ENCODE assay signal across 10 mouse cellular contexts in genomic region chr7:46935847-46936246, GRCm38 (mm10). TPM values are rescaled to one million over a fixed set of nuclear protein-coding genes. Genes with fewer than 3 reads are reported as not detected.
A peak's percentile ranks its signal among the peaks of the same experiment; 100 is the strongest.
DNase-seq lines count a peak whose midpoint lies in the region; ATAC-seq and TF ChIP-seq lines count a peak whose summit lies in the region.
"Had no signal": no experiment of that assay in that cellular context is flagged by ENCODE, and none has a peak within 500 bp of the region (broad histone marks: within the 10 kb centered on the region; RNA-seq: fewer than 3 reads in every experiment).

No protein-coding gene starts in this region.

- no peak for DNase-seq in gastrocnemius, adult 2 months
- DNase-seq in gastrocnemius, adult 8-10 months (ENCODE audit: low spot score in 2 of 2) = no peak
- no peak for DNase-seq in testis, postnatal 10 days (ENCODE audit: low spot score)
- peak; percentile 61 for DNase-seq in lung, postnatal 36 days
- no peak for DNase-seq in spleen, adult 12 weeks (ENCODE audit: low spot score)

- intact Hi-C loops in gastrocnemius, adult 2 months (cut with DNase I) = no loop called here

- no peaks in the 10 kb centered on the region for H3K36me3 ChIP-seq in testis, adult 2 months (ENCODE audit: control insufficient read depth, insufficient read depth, low read length)
- H3K36me3 ChIP-seq in hindbrain, embryonic 15.5 days = peaks cover 39% of the 10 kb centered on the region

- no peak for TF ChIP-seq POLR2A in testis, adult 2 months (IDR thresholded peaks at IDR 0.05; ENCODE audit: control insufficient read depth, low read depth, low read length)

- no peak overlapping the region for H3K9ac ChIP-seq in hindbrain, embryonic 15.5 days

- 50% methylated on average over 4 of the region's 4 CpGs for WGBS in hindbrain, embryonic 15.5 days

- peak; percentile 30; the same call in 1 of the 2 replicates for ATAC-seq in hindbrain, embryonic 15.5 days (ENCODE audit: low FRiP score, low read depth)
- no peak for ATAC-seq in erythroblast, adult 5-6 weeks (replicated peaks; ENCODE audit: low FRiP score, poor library complexity, severe bottlenecking)

- no peak overlapping the region for H3K4me3 ChIP-seq in gastrocnemius, adult 2 months
- H3K4me3 ChIP-seq in testis, adult 2 months (ENCODE audit: control insufficient read depth, low read depth, low read length) = no peak overlapping the region
- H3K4me3 ChIP-seq in hindbrain, embryonic 15.5 days = no peak overlapping the region

- H3K27me3 ChIP-seq in testis, adult 2 months (ENCODE audit: control insufficient read depth, insufficient read depth, low read length) = no peaks in the 10 kb centered on the region
- no peaks in the 10 kb centered on the region for H3K27me3 ChIP-seq in hindbrain, embryonic 15.5 days

- no peak overlapping the region for H3K27ac ChIP-seq in gastrocnemius, adult 2 months
- H3K27ac ChIP-seq in testis, adult 2 months (ENCODE audit: control insufficient read depth, insufficient read depth, low read depth, low read length) = no peak overlapping the region
- H3K27ac ChIP-seq in hindbrain, embryonic 15.5 days (replicated peaks) = no peak overlapping the region

- H3K4me2 ChIP-seq in hindbrain, embryonic 15.5 days = no peak overlapping the region

- no peaks in the 10 kb centered on the region for H3K9me3 ChIP-seq in hindbrain, embryonic 15.5 days

- TF ChIP-seq CTCF in gastrocnemius, adult 2 months (IDR thresholded peaks at IDR 0.05) = peak; percentile 45
- peak; percentile 22; the same call in 1 of the 2 replicates for TF ChIP-seq CTCF in testis, adult 2 months (IDR thresholded peaks at IDR 0.05; ENCODE audit: control insufficient read depth, insufficient read depth, insufficient replicate concordance, low read depth, low read length)

- no peaks in the 10 kb centered on the region for H3K4me1 ChIP-seq in testis, adult 2 months (ENCODE audit: control insufficient read depth, insufficient read depth, low read length)
- no peaks in the 10 kb centered on the region for H3K4me1 ChIP-seq in hindbrain, embryonic 15.5 days (replicated peaks)

RNA-seq across cellular contexts. Expression of gene Tsg101, which starts 16.1 kb away (rescaled TPM):
- total RNA-seq in gastrocnemius, adult 2 months (2021) = 10 to 100 TPM; 49.8 to 50.6 TPM
- 10 to 100 TPM; 50.3 to 64.8 (median 57.9) TPM for total RNA-seq in gastrocnemius, adult 8-10 months (2022)
- 38.3 and 45.7 TPM in 2 replicates for polyA plus RNA-seq in testis, adult 2 months (2012; rRNA removed)
- polyA plus RNA-seq in hindbrain, embryonic 15.5 days (2015; fragmentation: Nextera tagmentation; extraction: Ambion mirVana) = 326 and 342 TPM in 2 replicates
- 36.6 and 56.5 TPM in 2 replicates for total RNA-seq in erythroblast, adult 5-6 weeks (2015; ENCODE audit: low replicate concordance)
- total RNA-seq in erythroblast, adult 5-6 weeks (2017; ENCODE audit: low replicate concordance) = 19.3 and 26.5 TPM in 2 replicates

RNA-seq across cellular contexts. Expression of gene Uevld, which starts 22.5 kb away (rescaled TPM):
- 10 to 100 TPM; 11.2 to 11.9 TPM for total RNA-seq in gastrocnemius, adult 2 months (2021)
- 10 to 100 TPM; 10.8 to 18.9 (median 12.1) TPM for total RNA-seq in gastrocnemius, adult 8-10 months (2022)
- polyA plus RNA-seq in testis, adult 2 months (2012; rRNA removed) = 2.4 and 2.9 TPM in 2 replicates
- polyA plus RNA-seq in hindbrain, embryonic 15.5 days (2015; fragmentation: Nextera tagmentation; extraction: Ambion mirVana) = 4.5 and 5.6 TPM in 2 replicates
- 6.5 and 16.7 TPM in 2 replicates for total RNA-seq in erythroblast, adult 5-6 weeks (2015; ENCODE audit: low replicate concordance)
- 3.9 and 5.9 TPM in 2 replicates for total RNA-seq in erythroblast, adult 5-6 weeks (2017; ENCODE audit: low replicate concordance)

RNA-seq across cellular contexts. Expression of gene Gm9999, which starts 47.5 kb away (rescaled TPM):
- total RNA-seq in gastrocnemius, adult 2 months (2021) = not detected
- not detected for total RNA-seq in gastrocnemius, adult 8-10 months (2022)
- 1,349 and 1,518 TPM in 2 replicates for polyA plus RNA-seq in testis, adult 2 months (2012; rRNA removed)
- not detected in 2 replicates for polyA plus RNA-seq in hindbrain, embryonic 15.5 days (2015; fragmentation: Nextera tagmentation; extraction: Ambion mirVana)
- not detected in 2 replicates for total RNA-seq in erythroblast, adult 5-6 weeks (2015; ENCODE audit: low replicate concordance)
- total RNA-seq in erythroblast, adult 5-6 weeks (2017; ENCODE audit: low replicate concordance) = not detected in 2 replicates
- total RNA-seq: adrenal gland, postnatal 4 days; layer of hippocampus, adult 18-20 months had no signal
